Mouse (Mus musculus): ENCODE data around the gene Cpa1.

GRCm38 (mm10) chr6:30614251-30614650, 24.8 kb upstream of the Cpa1 start:
- TF ChIP-seq POLR2A (IDR thresholded peaks at IDR 0.05; ENCODE audit: control insufficient read depth in 1 of 2, insufficient read depth in 1 of 2, low read depth in 1 of 2, low read length in 2 of 2, poor library complexity in 1 of 2) = no peak
- TF ChIP-seq CTCF (IDR thresholded peaks at IDR 0.05 in 2 of 3, conservative IDR thresholded peaks at IDR 0.05 in 1 of 3; ENCODE audit: control insufficient read depth in 1 of 3, insufficient read depth in 1 of 3, low read depth in 2 of 3, low read length in 3 of 3, poor library complexity in 1 of 3, severe bottlenecking in 1 of 3) = no peak
- TF ChIP-seq EP300 (IDR thresholded peaks at IDR 0.05; ENCODE audit: low read depth in 1 of 2, low read length in 2 of 2) = no peak
- no peak for TF ChIP-seq ZKSCAN1 (IDR thresholded peaks at IDR 0.05; ENCODE audit: low read depth, low read length)
- no peak for TF ChIP-seq CHD1 (IDR thresholded peaks at IDR 0.05; ENCODE audit: low read depth, low read length)
- TF ChIP-seq TAL1 (IDR thresholded peaks at IDR 0.05; ENCODE audit: low read length) = no peak
- no peak for TF ChIP-seq MAX (IDR thresholded peaks at IDR 0.05; ENCODE audit: low read length)
- TF ChIP-seq ETS1 (IDR thresholded peaks at IDR 0.05; ENCODE audit: low read depth, low read length) = no peak
- no peak for TF ChIP-seq RAD21 (IDR thresholded peaks at IDR 0.05; ENCODE audit: low read depth, low read length)
- TF ChIP-seq GATA1 (IDR thresholded peaks at IDR 0.05; ENCODE audit: low read depth, low read length) = no peak
- TF ChIP-seq NELFE (IDR thresholded peaks at IDR 0.05; ENCODE audit: low read depth, low read length) = no peak
